Mouse (Mus musculus) fat pad, adult 2 months (tissue): ENCODE results near the gene Fer.

ENCODE experiments used
- DNase-seq: peaks from one replicate; pipeline ENCODE4 v3.0.0-alpha.2; 2011; ENCODE audit warnings: low read depth, low spot score; ENCODE audit errors: extremely low read depth

Gene Fer

GRCm38 (mm10) chr17:64085493-64085892 is 222.6 kb downstream of the Fer start:
- no peak for DNase-seq

DNA sequence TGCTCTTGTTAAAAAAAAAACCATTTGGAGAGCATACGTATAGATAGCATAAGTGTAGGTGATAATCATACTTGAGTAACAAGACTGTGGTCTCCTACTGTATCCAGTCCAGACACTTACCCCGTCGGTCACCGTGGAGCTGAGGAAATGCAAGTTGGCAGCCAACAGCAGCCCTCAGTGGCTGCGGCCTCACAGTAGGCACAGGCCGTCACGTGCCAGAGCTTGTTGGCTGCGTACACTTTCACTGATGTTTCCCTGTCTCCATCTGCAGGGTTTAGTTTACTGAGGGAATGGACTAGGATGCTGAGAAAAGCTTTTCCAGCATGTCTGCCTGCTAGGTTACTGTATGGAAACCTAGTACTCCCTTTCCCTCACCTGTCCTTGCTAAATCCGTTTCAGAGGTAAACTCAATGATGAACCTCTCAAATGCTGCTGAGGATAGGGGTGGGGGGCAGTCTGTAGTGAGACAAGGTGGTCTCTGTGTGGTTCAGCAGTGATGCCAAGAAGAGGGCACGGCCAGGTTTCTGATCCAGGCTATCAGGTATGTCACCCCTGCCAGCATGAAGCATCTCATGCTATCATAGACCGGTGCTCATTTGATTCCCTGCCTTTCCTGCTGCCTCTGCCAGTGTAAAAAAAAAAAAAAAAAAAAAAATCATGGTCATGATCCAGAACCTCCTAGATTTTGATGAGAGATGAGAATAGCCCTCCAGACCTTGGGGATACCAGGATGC is 224.2 kb downstream of the Fer start:
- DNase-seq, result no peak

- DNase-seq, result no peak
Measured at GRCm38 (mm10) chr17:64087871-64088270, 225.0 kb downstream of the Fer start.

GRCm38 (mm10) chr17:64093716-64094115 is 230.9 kb downstream of the Fer start:
- no peak for DNase-seq

- no peak for DNase-seq
Measured at GRCm38 (mm10) chr17:64096811-64097210, 233.9 kb downstream of the Fer start.

GRCm38 (mm10) chr17:64097788-64098359 is 235.0 kb downstream of the Fer start:
- DNase-seq, result no peak

DNA sequence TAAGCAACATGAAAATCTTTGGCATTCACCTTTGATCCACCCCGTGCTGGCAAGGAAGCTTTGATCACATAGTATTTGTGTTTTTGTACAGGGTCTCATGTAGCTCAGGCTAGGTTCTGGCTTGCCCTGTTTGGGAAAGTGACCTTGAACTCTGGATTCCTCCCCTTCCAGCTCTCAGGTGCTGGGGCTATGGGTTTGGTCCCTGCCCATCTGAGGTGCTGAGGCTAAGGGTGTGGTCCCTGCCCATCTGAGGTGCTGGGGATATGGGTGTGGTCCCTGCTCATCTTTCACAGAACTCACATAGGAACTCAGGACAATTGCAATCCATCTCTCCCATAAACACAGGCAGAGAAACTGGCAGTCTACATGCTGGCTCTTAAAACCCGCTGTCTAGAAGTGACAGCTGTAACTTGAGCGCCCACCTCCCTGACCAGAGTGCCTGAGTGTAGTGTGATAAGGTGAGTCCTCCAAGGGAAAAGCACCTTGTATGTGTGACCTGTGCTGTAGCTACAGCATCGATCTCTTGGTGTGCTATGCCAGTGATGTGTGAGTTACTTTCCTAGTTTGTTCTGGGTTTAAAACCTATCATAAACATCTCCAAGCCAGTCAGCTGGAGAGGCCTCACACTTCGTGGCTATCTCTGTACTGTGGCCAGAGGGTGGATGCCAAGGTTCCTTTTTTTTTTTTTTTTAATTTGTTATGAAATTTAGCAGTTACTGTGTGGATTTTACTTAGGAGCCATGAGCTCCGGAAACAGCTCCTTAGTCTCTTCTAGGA is 236.7 kb downstream of the Fer start:
- no peak for DNase-seq

GRCm38 (mm10) chr17:64100172-64100510 is 237.3 kb downstream of the Fer start:
- no peak for DNase-seq

DNA sequence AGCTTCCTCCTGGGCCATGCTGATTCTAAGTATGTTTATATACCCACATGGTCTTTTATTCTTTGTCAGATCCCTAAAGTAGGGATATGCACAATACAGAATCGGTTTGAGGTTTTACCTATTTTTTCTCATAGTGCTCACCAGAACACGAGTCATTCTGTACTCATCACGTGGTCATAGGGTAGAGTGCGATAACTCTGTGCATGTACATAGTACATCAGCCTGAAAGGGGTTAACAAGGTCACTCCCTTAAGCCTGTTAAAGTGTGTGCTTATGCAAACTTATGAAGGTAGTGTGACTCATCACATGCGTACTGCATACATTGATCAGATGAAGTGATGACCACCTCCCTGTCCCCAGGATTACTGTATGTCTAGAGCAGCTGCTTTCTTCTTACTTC is 245.9 kb downstream of the Fer start:
- no peak for DNase-seq

GRCm38 (mm10) chr17:64109871-64110270 is 247.0 kb downstream of the Fer start:
- no peak for DNase-seq

- DNase-seq, result no peak
Measured at GRCm38 (mm10) chr17:64113625-64114024, 250.8 kb downstream of the Fer start.

DNA sequence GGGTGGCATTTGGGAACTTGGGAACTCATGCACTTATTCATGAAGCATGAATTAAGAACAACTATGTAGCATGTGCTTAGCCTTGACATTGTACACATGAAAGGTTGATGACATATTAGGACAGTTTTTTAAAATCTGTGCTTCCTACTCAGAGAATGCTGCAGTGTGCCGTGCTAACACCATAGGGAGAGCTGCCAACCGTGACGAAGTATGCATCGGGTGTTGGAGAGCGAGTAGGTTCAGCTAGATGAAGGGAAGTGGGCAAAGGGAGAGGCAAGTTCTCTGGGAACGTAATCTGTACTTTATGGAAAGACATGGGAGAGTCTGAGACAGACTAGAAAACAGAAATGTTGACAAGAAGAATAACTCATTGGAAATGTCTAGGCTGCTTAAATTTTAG is 253.9 kb downstream of the Fer start:
- no peak for DNase-seq

DNA sequence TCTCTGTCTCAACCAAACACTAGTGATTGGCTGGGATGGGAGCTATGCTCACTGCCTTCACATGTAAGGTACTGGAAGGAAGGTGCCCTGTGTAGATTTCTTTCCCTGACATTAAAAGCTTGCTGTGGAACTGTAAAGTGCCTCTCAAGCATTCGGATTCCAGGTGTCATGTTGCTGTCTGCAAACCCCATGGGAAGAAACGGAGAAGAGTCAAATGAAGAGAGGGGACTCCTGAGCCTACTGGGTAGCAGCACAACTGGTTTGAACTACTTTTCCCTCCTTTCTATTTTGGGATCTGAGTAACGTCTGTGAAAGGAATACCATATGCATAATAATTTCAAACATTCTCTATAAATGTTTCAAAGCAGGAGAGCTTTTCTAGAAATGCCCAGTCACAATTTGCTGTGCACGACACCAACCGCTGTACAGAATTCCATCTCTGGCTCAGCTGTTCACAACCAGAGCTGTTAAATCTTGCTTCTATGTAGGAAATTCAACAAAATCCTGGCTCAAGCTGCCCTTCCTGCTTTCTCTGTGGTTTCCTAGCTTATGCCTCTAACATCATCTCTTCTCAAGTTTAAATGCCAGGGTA is 256.9 kb downstream of the Fer start:
- no peak for DNase-seq

- DNase-seq, result no peak
Measured at GRCm38 (mm10) chr17:64122556-64122955, 259.7 kb downstream of the Fer start.

- no peak for DNase-seq
Measured at GRCm38 (mm10) chr17:64123732-64124131, 260.9 kb downstream of the Fer start.

- no peak for DNase-seq
Measured at GRCm38 (mm10) chr17:64126904-64127303, 264.0 kb downstream of the Fer start.

DNA sequence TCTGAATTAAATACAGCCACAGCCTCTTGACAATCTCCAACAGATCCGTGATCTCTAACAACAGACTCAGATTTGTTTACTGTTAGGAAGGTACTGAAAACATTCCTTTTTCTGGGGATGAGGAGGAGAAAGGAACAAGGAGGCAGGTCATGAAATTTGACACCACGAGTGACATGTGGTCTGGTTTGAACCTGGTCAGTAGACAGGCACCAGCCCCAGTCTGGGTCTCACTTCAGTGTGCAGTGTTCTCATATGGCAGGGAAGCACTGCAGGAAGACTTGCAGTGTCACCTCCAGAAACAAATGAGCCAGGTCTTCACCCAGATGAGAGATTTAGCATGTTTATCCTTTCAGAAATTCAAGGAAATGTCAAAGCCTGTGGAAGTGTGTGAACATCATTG is 266.9 kb downstream of the Fer start:
- no peak for DNase-seq

GRCm38 (mm10) chr17:64130356-64130755 is 267.5 kb downstream of the Fer start:
- DNase-seq, result peak; percentile 31

- no peak for DNase-seq
Measured at GRCm38 (mm10) chr17:64132183-64132582, 269.3 kb downstream of the Fer start.

GRCm38 (mm10) chr17:64135941-64136650 is 273.2 kb downstream of the Fer start:
- no peak for DNase-seq

- DNase-seq, result no peak
Measured at GRCm38 (mm10) chr17:64138036-64138717, 275.3 kb downstream of the Fer start.
